Mouse (Mus musculus) spleen, postnatal 4 days (tissue): ENCODE measurements around the gene Tgoln1.
A peak's percentile ranks its signal among the peaks of the same experiment; 100 is the strongest.

ENCODE experiments used
- DNase-seq, 2 experiments: peaks; one replicate each; pipeline ENCODE4 v3.0.0; 2022; ENCODE audit warnings: low spot score in 2 of 2

Gene Tgoln1

DNA sequence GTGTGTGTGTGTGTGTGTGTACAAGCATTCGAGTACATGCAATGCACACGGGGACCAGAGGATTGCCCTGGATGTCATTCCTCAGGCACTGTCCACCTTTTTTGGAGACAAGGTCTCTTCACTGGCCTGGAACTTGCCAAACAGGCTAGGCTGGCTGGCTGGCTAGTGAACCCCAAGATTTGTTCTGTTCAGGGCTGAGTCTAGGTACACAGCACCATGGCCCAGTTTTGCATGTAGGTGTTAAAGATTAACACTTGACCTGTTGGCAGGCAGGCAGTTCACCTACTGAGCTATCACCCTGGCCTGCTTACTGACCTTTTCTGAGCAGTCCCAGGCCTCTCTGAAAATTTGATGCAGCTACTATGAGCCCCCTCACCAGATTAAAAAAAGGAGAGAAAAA, 13.6 kb upstream of the Tgoln1 start:
- DNase-seq: no peak

DNA sequence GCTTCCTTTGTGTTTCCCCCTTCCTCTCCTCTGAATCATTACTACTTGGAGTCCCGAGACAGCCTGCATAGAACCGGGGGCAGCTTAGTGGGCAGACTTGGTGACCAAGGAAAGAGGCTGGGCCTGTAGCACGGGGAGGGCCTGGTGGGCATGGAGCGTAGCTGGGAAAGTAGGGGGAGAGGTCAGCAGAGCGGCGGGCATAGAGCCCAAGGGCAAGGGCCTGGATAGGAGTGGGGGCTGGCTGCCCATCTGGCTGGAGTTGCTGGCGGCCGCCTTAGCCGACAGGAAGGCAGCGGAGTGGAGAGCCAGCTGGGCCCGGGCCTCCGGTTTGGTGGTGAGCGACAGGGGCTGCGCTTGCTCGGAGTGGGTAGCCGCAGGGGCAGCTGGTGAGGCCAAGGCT, 10.5 kb upstream of the Tgoln1 start:
- DNase-seq: no peak

DNA sequence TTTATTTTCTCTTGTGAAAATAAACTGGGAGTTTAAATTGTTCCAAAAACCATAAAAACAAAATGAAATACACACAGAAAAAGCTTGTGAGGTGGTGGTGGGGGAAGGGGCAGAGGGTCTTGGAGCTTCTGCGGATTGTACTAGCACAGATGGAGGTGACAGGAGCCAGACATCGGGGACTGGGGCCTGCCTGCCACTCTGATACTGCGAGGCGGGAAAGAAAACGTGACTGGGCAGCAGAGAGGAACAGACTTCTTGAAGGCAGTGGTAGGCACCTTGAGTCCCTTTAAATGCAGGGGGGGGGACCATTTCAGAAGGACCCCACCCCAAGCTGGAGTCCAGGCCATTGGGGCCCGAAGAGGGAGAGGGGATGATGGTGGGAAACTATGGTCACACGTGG, 9.6 kb upstream of the Tgoln1 start:
- no peak for DNase-seq

DNA sequence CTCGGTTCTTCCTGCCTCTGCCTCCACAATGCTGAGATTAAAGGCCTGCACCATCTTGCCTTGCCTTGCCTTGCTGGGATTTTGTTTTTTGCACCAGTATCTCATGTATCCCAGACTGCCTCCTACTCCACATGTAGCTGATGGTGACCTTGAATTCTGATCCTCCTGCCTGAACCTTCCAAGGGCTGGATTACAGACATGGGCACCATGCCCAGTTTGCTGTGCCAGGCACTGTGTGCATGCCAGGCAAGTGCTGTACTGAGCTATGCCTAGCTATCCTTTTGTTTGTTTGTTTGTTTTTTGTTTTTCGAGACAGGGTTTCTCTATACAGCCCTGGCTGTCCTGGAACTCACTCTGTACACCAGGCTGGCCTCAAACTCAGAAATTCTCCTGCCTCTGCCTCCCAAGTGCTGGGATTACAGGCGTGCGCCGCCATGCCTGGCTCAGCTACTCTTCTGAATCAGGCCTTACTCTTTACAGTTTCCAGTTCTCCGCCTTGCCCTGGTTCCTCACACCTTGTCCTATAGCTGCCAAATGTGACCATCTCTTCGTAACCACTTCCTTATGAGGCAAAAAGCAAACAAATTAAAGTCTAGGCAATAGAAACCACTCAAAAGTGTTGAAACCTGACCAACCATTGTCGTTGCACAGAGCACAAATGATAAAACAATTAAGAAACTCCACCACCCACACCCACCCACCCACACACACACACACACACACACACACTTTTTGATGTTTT, 7.0 kb upstream of the Tgoln1 start:
- DNase-seq: no peak

DNA sequence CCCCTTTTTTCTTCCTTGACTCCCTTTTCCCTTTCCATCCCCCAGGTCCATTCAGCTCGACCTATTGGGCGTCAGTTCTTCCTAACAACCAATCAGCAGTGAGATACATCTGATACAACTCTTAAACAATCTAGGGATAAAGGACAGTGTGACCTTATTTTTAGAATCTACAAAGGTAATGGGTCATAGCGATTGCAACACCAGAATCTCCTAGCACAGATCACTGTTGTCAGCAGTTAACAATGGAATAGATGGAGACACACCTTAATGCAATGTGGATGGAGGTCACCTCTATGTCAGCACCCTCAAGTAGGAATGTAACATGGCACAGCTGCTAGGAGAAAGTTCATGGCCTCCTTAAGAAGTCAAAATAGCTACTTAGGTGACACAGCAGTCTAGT, 6.1 kb upstream of the Tgoln1 start:
- DNase-seq: no peak

DNA sequence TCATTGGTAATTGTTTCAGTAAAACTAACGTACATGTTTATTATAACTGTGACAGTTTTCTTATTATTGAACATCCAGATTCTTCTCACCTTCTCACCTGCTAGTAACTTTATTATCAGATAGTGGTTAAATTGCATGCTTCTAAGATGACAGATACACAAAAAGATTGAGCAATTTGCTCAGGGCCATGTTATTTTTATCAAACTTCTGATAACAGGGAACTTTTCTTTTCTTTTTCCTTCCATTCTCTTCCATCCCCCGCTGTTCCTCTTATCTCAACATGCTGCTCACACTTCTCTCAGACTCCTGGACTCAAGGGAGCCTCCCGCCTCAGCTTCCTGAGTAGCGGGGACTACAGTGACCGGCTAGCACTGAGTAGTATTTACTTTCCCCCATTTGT, 4.1 kb upstream of the Tgoln1 start:
- DNase-seq: no peak

DNA sequence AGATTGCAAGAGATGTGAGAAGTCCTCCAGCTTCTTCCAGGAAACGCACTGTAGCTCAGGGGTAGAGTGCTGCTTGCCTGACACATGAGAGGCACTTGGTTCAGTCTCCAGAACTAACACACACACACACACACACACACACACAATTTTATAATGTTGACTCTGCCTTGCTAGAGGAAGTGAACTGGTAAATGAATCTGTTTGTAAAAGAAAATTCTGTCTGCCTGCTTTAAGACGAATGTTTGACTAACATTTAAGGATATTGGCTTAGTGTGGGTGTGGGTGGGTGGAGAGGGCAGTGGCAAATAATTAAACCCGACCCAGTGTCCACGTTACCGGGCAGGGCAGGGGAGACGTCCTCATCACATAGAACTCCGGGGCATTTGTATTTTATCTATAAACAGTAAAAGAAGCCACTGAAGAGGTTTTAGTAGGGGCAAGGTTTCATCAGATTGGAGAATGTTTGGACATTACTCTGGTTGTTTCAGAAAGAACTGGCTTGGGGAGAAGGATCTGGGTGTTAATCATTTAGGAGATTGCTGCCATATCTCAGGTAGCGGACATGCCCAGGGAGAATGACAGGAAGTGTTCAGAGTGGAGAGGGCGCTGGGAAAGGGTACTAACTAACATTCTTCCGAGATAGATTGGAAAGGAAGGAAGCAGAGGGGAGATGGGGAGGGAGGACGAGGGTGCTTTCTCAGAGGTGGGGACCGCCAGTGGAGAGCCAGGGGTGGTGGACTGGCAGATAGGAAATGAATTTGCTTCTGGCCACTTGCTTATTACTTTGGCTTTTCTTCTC, 3.1 kb upstream of the Tgoln1 start:
- DNase-seq: no peak

DNA sequence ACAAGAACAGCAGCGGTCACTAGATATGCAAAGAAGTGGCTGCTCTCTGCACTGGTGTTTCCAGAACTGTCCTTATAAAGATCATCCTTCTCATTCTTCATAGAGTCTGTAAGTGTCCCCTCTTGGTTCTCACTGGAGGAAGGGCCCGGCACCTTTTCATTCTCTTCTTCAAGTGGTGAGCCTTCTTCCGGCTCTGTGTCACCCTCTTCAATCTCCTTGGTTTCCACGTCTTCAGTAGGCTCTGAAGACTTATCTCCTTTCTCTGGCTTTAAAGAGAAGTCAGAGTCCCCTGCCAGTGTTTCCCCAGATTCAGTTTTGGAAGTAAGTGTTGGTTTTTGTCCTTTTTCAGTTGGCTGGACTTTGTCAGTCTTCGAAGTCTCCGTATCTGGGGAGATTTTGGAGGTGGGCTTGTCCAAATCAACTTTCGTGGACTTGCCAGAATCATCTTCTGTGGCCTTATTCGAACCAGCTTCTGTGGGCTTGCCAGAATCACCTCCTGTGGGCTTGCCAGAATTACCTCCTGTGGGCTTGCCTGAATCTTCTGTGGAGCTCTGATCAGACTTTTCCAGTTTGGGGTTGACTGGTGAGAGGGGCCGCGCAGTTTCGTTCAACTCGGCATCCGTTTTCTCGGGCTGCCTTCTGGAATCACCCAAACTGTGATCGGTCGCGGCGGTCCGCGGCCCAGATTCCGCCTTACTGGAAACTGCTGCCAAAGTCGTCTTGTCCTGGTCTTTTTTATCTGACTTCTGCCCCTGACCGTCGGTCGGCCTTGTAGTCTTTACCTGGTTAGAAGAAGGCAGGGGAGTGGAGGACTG, 1.0 kb downstream of the Tgoln1 start:
- peak in 1 of 2 experiments; percentile 24 for DNase-seq

DNA sequence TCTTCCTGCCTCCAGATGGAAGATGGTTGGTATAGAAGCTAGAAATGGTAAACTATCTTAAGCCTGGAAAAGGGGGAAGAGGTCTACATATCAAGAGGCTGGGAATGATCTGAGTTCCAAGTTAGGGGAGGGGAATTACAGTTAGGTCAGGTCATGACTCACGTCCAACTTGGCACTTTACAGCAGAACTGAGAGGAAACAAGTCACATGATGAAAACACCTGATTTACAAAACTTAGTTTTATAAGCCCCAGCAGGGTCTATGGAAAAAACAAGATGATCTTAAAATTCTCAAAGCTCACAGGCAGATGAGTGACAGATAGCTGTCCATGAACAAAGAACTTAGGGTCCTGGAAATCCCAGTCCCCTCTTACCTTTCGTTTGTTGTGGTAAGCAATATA, 1.6 kb downstream of the Tgoln1 start:
- no peak for DNase-seq

DNA sequence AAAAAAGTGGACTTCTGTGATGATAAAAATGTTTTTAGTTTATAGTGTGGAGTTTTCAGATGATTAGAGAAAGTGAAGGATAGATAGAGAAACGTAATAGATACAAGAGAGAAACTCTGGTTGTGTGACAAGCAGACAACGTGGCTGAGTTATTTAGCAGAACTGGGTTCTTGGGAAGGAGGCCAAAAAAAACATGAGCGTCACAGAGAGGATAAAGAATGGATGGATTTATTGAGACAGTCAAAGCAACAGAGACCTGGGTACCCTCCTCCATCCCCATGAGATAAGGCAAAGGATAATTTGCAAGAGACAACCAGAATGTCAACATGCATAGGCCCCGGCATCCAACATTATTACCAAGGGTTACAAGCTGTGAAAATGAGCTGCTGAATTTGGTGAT, 6.5 kb downstream of the Tgoln1 start:
- DNase-seq: no peak

DNA sequence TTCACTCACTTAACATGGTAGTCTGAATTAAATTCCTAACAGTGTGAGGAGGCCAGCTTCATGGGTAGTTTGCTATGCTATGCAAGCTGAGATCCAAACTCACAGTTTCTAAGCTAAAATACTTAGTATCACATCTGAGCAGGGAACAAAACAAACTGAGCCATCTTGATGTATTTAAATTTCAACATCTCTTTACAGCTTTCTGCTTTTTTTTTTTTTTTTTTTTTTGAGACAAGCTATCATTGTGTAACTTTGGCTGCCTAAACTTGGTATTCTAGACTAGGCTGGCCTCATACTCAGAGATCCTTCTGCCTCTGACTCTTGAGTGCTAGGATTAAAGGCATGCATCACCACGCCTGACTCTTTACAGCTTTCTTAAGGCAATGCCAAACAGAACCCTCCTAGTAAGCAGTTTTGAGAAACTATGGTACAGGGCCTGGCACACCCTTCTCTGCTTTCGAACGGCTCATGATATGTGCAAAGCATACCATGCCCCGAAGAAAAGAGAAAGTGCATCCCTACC, 8.1 kb downstream of the Tgoln1 start:
- no peak for DNase-seq

DNA sequence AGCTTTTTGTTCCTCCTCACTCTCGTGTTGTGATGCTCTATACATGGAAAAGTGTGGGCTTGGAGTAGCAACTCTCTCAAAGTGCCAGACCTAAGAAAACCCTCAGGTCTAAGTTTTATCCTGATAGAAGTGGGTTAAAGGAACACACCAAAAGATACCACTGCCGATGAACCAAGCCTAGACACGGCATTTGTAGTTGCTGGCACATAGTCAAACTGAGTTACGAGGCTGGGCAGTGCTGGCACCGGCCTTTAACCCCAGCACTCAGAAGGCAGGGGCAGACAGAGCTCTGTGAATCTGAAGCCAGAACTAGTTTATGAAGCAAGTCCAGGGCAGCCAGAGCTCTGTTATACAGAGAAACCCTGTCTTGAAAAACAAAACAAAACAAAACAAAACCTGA, 9.1 kb downstream of the Tgoln1 start:
- no peak for DNase-seq

DNA sequence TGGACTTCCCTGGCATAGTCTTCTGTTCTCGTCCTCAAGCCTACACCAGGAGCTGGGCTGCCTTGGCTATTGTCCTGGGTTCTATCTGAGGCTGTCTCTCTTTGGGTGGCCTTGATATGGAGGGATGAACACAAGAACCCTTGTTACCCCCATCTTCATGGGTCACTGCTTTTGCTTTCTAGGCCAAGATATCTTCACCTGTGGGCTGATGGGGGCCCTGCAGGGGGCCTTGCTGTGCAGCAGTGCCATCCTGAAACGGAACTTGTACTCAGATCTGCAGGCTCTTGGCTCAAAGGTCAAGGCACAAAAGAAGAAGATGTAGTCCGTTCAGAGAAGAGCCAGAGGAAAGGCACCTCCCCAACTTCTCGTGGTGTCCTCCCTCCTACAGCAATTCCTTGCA, 9.7 kb downstream of the Tgoln1 start:
- no peak for DNase-seq

DNA sequence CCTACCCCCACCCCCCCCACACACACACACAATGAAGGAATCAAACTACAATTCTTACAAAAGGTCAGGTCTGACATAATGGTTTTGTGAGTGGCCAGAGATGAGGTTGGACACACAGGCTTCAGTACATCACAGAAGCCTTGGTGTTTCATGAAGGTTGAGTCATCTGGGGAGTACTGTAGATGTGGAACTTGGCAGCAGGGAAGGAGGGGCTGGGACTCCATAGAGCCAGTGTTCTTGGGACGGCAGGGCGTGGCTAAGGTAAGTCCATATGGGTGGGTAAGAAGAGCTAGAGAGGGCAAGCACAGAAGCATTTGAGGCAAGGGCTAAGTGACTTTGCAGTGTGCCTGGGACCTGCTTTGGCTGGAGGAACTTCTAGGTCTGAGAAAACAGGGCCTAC, 12.7 kb downstream of the Tgoln1 start:
- DNase-seq: no peak

DNA sequence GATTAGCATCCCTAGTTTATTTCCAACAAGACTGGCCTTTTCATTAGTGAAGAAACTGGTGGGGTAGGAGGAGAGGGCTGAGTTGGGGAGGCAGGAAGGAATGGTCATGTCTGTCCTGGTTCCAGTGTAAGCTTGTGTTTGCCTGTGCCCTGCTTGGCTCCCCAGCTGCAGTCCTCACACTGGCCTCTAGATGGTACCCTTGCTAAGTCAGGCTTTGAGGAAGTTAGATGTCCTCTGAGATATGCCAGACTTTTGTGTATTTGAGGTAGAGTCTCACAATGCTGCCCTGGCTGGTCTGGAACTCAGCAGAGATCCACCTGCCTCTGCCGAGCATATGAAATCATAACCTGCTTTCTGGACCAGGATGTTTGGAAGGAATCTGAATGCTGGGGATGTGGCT, 15.1 kb downstream of the Tgoln1 start:
- peak; percentile 80 to 90 for DNase-seq

DNA sequence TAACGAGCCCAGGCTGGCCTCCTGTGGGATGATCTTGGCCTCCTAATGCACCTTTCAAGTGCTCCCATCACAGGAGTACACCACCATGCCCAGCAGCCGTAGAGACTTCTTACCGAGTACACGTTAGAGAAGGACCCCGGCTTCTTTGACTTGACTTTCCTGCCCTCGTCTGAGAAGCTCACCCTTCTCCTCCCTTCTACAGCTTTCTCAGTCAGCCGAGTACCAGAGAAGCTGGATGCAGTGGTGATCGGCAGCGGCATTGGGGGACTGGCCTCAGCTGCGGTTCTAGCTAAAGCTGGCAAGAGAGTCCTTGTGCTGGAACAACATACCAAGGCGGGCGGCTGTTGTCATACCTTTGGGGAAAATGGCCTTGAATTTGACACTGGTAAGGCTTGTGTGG, 16.0 kb downstream of the Tgoln1 start:
- DNase-seq: no peak

DNA sequence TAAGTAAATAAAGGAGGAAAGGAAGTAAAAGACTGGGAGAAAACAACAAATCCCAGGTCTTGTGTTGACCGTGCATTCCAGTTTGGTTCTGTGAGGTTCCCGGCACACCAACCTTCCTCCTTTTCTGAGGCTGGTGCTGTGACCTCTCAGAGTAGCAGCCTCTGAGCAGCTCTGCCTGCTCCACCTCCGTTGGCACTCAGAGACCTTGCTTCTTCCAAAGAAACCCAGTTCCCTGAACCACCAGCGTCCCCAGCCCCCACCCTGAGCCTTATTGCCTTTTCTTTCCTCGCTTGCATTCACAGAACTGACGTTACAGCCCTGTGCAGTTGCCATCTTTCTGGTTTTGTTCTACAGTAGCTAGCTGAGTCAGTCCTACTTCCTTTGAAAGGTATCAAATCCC, 16.6 kb downstream of the Tgoln1 start:
- no peak for DNase-seq

DNA sequence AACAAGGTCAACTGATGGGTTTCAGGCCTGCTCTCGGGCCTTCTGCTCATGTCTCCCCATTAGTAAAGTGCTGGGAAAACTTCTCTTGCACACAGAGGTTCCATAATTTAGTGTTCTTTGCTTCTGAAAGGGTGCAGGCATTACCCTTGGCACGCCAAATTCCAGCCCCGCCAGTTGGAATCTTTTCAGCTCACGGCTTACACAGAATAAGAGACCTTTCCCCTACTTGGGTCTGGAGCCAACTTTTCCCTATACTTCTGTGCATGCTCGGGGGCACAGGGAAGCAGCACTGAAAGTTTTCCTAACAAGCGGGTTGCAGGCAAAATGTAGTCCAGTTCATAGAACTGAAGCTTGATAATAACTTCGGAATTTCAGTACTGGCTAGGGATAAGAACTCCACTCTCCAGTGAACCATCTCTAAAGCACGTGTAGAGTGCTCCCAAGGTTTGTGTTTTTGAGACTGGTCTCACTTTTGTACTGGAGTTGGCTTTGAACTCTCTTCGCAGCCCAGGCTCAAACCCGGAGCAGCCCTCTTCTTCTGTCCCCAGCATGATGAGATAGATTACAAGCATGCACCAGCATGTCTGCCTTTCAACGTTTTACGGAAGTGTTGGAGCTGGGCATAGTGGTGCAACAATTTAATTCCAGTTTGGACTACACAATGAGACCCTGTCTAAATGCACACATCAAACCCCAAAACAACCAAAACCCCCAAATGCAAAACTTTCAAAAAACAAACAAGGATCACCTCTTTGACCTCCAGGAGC, 17.8 kb downstream of the Tgoln1 start:
- no peak for DNase-seq

DNA sequence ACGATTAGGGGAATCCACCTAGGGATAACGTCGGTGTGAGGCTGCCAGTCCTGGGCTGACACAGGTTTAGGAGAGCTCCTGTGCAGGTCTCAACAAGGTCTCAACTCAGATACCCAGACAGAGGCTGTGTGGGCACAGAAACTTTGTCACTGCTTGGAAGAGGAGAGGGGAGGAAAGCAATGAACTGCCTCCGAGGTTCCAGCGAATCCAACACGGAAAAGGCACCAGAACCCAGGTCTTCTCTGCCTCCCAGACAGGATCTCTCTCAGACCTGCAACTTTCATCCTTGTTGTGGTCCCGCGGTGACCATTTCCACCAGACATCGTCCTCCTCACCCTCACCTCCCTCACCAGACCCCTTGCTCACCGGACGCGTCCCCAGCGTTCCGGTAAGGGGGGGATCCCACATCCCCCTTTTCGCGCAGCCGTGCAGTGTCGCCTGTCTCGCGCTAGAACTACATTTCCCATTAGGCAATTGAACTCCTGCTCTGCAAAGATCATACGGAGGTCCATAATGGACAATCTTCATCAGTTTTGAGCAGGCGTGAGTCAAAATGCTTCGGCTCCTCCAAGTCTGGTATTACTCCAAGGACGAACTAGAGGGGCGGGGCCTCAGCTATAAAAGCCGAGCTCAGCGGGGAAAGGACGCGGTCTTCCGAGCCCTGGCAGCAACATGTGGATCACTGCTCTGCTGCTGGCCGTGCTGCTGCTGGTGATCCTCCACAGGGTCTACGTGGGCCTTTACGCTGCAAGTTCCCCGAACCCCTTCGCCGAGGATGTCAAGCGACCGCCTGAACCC, 18.6 kb downstream of the Tgoln1 start, which contains the start of the genes Elmod3 and Retsat:
Elmod3 (minus strand) TSS at position 458 of the 798 bp plus-strand sequence.
Retsat (plus strand) TSS at position 520 of the 798 bp plus-strand sequence.
- DNase-seq: peak; percentile 83 to 89

DNA sequence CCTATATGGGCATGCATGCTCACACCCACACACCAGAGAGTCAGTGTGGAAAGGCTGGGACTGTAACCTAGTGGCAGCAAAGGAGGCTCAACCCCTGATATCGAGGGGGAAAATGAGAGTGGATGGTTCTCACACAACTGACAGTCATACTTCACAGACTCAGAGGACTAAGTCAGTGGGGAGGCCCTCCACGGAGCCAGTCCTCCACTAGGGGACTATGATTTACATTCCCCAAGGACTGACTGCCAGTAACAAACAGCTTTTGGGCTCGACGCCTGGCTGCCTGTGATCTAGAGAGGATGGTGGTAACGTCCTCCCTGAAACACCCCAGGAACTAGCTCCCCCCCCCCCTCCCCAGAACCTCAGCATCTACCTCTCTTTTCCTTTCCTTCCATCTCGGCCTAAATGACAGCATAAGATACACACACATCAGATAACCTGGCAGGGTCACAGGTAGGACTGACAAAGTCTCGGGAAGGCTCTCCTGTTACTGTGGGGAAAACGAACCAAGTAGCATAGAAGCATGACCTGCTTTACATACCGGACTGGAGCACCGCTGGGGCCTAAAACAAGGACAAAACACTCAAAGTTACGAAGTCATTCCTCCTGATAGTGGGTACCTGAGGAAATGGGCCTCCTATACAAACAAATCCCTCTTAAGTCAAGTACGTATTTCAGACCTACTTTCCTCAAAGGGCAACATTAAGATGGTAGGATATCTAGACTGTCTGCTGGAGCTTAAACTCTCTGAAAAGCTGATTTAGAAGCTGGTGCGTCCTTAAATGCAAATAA, 19.5 kb downstream of the Tgoln1 start:
- DNase-seq: no peak
